Mouse (Mus musculus): ENCODE results near the gene Dlg2.

DNA sequence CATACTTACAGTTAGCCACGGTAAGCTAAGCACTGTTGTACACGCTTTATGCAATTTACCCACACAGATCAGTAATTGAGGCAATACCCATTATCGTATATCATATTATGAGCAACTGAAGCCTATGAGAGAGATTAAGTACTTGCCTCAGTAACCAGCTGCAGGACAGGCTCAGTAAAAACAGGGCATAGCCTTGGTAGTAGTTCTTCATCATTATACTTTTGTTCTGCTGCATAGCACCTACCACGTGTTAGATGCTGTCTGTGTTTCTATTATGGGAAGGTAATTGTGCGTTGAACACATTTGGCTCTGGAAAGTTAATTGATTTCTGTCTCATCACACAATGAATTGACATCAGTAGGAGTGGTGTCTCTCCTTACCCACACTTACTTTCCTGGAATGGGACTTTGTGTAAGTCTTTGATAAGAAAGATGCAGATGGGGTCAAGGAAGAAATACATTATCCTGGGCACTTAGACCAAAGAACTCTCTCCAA is 1897.4 kb downstream of the Dlg2 start:
- TF ChIP-seq CTCF (IDR thresholded peaks at IDR 0.05; ENCODE audit: borderline replicate concordance, control insufficient read depth, extremely low read depth, insufficient read depth, low read length, poor library complexity): no peak
- TF ChIP-seq POLR2A (IDR thresholded peaks at IDR 0.05; ENCODE audit: control insufficient read depth, extremely low read depth, insufficient read depth, low read length, poor library complexity): no peak
